Mouse (Mus musculus): ENCODE measurements at regions not wholly inside any gene's neighbourhood (a gene's known extent, or its start where the extent isn't known, plus 50 kb on each side); places are given as distances from the start of the nearest gene placed in this dataset.

DNA sequence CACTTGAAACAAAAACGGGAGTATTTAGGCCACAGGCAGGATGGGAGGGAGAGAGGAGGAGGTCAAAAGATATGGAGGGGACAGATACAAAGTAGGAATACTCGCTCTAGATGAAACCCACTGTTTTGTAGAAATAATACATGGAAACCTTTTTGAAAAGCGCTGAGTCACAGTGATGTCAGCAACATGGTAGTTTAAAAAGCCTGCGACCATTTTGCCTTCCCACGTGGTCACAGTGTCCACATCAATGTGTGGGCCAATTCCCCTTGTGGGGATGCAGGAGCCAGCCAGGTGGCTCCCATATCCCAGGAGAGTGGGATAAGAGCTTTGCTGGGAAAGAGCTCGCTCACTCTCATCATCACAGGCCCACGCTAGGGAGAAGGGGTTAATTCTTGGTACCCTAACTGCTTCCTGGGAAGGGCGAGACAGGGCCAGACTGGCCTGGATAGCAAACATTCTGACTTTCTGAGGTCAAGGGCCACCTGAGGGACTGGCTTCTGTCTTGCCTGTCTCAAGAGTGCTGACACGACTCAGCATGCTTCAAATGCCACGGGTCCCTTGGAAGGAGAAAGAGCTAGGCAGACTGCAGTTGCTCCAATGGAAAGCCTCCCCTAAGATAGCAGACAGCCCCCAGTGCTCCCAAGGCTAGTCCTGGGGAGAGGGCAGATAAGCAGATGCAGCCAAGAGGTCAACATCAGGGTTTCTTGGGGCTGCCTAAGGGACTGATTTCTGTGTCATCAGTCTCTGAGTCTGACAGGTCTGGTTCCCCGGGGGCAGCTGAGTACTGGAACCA, 143.3 kb upstream of the Usp9x start:
- TF ChIP-seq CTCF (IDR thresholded peaks at IDR 0.05; ENCODE audit: low read depth, low read length): no peak
- TF ChIP-seq POLR2A (IDR thresholded peaks at IDR 0.05; ENCODE audit: extremely low read depth, insufficient read depth, low read length): no peak

Data from liver, adult 2 months (tissue).